Mouse (Mus musculus) thymus, postnatal 4 days (tissue): ENCODE results near the gene Gadd45b.

Source experiments
- DNase-seq: peaks from one replicate; pipeline ENCODE4 v3.0.0; 2021

Gene Gadd45b

GRCm38 (mm10) chr10:80911354-80911753 lies 18.5 kb upstream of the Gadd45b start:
- DNase-seq: no peak

- no peak for DNase-seq
These were observed 18.0 kb upstream of the Gadd45b start for GRCm38 (mm10) chr10:80911891-80912290.

- DNase-seq: no peak
These were observed 16.4 kb upstream of the Gadd45b start for GRCm38 (mm10) chr10:80913364-80914011.

- DNase-seq: peak; percentile 64
These were observed 15.6 kb upstream of the Gadd45b start for GRCm38 (mm10) chr10:80914253-80914656.

- DNase-seq: no peak
These were observed 14.6 kb upstream of the Gadd45b start for GRCm38 (mm10) chr10:80915260-80915659.

- DNase-seq: no peak
These were observed 14.1 kb upstream of the Gadd45b start for GRCm38 (mm10) chr10:80915736-80916135.

DNA sequence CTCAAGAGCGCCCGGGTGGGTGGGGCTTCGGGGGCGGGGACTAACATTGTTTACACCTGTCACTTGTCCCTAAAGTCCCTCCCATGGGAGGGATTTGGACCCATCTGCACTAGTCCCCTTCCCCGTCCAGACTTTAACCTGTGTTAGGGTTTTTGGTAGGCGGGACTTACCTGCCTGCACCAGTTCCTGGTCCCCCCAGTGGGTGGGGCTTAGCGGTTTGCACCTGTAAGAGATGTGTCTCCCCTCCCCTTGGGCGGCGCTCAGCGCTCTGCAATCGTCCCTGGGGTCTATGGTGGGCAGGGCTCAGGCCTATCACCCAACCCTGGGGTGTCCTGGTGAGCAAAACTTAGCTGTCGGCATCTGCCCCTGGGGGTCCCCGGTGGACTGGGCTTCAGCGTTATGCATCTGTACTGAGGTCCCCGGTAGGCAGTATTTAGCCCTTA lies 12.5 kb upstream of the Gadd45b start:
- peak; percentile 57 for DNase-seq

DNA sequence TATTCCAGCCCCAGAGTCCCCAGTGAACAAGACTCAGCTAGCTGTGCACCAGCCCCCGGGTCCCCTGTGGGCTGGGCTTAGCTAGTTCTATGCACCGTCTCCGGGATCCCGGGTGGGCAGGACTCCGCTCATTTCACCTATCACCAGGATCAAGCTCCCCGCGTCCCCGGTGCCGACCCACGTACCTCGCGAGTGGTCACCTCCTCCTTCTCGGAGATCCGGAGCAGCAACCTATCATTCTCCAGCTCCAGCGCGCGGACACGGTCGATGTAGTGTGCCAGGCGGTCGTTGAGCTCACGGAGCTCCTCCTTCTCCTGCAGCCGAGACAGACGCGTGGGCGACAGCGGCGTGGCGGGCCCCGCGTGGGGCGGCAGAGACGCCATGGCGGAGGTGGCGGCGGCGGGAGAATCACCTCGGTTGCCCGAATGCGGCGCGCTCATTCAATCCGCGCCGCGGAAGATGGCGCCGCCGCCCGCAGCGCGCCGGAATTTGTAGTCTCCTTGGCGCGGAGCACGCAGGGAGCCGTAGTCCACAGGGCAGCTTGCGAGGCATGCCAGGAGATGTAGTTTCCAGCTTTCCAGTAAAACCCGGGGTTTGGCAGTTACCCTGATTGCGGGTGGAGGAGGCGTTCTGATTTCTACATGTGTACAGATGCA lies 12.0 kb upstream of the Gadd45b start, which contains the start of gene Lmnb2:
TSS of gene Lmnb2 (minus strand) at position 467 of the 656 bp plus-strand sequence.
- DNase-seq: peak; percentile 82

DNA sequence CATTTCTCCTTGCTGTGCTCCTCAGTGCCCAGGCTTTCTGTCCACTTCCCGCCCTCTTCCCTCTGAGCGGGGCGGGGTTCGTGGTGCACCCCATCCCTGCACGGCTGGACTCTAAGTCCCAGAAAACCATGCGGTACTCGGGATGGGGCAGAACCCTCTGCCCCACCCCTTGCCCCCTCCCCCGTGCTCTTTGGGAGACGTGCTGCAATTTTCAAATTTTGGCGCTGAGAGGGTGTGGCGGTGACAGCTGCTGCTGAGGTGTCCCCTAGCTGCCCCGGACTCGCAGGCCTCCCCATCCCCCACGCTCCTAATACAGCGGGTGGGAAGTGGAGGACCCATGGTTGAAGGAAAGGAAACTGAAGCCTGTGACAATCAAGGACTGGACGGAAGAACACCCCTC lies 8.0 kb upstream of the Gadd45b start:
- no peak for DNase-seq

DNA sequence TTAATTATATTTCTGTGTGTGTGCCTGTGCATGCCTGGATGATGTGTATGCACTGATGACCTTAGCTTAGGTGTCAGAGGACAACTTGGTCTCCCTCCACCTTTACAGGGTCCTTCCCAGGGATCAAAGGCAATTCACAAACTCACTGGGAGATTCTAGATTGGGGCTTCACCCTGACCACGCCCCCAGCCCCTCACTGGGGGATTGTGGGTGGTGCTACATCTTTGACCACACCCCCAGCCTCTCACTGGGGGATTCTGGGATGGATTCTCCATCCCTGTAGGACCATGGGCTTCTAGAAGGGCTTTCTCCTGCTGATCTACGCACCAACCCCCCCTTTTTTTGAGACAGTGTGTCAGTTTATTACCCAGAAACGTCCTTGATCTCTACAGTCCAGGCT lies 4.4 kb upstream of the Gadd45b start:
- DNase-seq: no peak

GRCm38 (mm10) chr10:80928586-80929298 lies 1.1 kb upstream of the Gadd45b start:
- peak; percentile 93 for DNase-seq

DNA sequence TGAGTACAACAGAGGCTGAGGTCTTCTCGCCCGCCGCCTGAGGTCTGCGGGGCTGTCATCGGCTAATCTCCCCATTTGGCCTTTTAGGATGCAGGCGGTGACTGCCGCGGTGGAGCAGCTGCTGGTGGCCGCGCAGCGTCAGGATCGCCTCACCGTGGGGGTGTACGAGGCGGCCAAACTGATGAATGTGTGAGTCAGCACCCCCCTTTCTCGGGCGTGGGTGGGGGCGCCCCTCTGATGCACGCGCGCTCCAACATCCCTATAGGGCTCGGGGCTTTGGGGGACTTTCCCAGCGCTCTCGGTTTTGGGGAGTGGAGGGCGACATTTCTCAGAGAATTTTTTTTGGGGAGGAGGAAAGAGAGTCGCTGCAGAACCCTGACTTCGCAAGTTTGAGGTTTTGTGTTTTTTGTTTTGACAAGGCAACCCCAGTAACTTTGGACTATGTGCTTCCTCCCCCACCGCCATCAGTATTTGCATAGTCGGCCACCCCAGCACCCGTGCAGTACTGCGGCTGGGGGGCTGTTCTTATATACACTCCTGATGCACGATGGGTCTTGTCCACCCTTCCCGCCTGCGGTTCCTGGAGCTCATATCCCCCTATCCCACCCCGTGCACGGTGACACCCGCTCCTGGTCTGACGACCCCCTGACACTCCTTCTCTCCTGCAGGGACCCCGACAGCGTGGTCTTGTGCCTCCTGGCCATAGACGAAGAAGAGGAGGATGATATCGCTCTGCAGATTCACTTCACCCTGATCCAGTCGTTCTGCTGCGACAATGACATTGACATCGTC lies 684 bp downstream of the Gadd45b start:
- DNase-seq: peak; percentile 66

DNA sequence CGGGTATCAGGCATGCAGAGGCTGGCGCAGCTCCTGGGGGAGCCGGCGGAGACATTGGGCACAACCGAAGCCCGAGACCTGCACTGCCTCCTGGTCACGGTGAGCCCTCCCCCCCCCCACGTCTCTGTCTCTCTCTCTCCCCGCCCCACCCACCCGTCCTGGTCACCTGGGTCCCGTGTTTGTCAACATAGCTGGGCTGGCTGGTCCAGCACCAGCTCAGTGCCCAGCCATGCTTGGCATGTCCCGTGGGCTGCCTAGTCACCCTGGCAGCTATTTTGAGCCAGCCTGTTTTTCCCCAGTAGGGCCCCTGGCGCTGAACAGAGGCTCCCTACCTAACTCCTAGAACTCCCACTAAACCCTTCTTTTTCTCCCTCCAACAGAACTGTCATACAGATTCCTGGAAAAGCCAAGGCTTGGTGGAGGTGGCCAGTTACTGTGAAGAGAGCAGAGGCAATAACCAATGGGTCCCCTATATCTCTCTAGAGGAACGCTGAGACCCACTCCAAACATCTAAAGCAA lies 1.3 kb downstream of the Gadd45b start:
- DNase-seq: no peak

GRCm38 (mm10) chr10:80931695-80932094 lies 1.8 kb downstream of the Gadd45b start:
- peak; percentile 63 for DNase-seq

- DNase-seq: peak; percentile 58
These were observed 2.3 kb downstream of the Gadd45b start for GRCm38 (mm10) chr10:80932206-80932605.

- peak; percentile 40 for DNase-seq
These were observed 3.0 kb downstream of the Gadd45b start for GRCm38 (mm10) chr10:80932700-80933420.

DNA sequence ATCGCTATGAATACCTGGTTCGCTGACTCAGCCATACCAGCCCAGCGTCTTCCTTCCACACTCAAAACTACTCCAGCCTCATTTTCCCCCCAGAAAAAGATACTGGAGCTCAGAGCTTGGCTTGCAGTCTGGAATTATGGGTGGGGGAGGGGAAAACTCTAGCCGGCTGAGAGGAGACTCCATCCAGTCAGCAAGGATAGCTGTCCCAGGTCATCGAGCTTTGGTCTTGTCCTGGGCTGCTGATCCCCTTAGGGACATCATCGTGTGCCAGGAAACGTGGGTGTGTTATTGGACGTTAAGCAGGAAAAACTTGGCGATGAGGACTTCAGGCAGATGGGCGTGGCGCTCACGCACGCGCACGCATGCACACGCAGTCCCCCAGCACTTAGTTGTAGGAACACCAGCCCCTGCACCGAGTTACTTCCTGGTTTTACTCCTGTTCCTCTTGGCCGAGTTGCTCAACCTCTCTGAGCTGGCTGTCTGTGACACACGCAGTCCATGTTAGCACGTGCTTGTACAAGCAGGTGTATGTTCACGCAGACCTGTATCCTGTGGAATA lies 3.6 kb downstream of the Gadd45b start:
- DNase-seq: peak; percentile 44

GRCm38 (mm10) chr10:80934136-80934985 lies 4.5 kb downstream of the Gadd45b start:
- DNase-seq: no peak

GRCm38 (mm10) chr10:80935241-80935640 lies 5.4 kb downstream of the Gadd45b start:
- no peak for DNase-seq

DNA sequence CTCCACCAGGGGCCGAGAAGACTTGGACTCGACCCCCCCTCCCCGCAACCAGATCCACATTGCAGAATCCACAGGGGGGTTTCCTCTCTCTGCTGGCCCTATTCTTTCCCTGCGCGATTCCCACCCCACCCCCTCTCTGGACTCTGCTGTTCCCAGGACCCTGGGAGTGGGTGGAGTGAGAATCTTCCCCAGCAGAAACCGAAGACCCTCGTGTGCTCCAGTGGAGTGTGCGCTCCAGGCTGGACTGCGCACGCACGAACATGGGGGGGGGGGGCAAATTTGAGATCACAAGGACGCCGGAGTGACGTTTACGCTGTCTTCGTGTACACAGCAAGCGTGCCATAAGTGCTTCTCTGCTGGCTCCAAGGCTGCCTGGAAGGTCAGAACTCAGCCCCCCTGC lies 5.8 kb downstream of the Gadd45b start:
- no peak for DNase-seq
